Mouse (Mus musculus): ENCODE data around the gene Btg1. TPM values are rescaled to one million over a fixed set of nuclear protein-coding genes. Genes with fewer than 3 reads are reported as not detected.

The Btg1 gene
- total and polyA plus RNA-seq, 3 experiments: 11.7 to 45.2 (median 28.5) TPM

DNA sequence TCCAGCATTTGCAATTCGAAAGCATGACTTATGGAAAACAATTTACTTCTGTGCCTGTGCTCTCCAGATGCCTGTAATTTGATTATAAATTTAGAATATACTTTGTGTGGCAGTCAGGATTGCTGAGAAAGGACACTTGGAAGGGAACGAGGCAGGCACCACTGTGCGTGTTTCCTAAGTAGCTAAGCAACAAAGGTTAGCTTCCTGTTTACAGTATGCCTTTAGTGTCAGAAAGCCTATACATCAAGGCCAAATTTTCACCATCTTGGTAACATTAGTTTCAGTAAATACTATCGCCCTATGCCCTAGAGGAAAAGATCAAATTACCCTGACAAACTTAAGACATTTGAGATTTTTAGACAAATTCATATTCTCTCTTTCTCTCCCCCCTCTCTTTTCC is 37.4 kb upstream of the Btg1 start:
- whole genome bisulfite sequencing: 71% methylated on average over 4 of the region's 4 CpGs
- no peak for DNase-seq
- Histone ChIP-seq H3K4me1 (ENCODE audit: control insufficient read depth, insufficient read depth, low read length) (no peaks in the 10 kb centered on the region), H3K9ac (ENCODE audit: low read depth, low read length) (no peak overlapping the region), H3K36me3 (ENCODE audit: control insufficient read depth, insufficient read depth, low read length) (no peaks in the 10 kb centered on the region), H3K4me3 (no peak overlapping the region), H3K27me3 (ENCODE audit: control insufficient read depth, insufficient read depth, low read length) (no peaks in the 10 kb centered on the region), H3K27ac (no peak overlapping the region), H3K79me2 (replicated peaks; ENCODE audit: control insufficient read depth, insufficient read depth, low read length) (no peaks in the 10 kb centered on the region)
- no peak for TF ChIP-seq POLR2A (IDR thresholded peaks at IDR 0.05; ENCODE audit: insufficient read depth, low read depth, low read length)
- TF ChIP-seq EP300 (IDR thresholded peaks at IDR 0.05; ENCODE audit: insufficient read depth, low read depth, low read length): no peak
- no peak for TF ChIP-seq CTCF (IDR thresholded peaks at IDR 0.05)
- intact Hi-C loops (cut with DNase I): no loop called here

DNA sequence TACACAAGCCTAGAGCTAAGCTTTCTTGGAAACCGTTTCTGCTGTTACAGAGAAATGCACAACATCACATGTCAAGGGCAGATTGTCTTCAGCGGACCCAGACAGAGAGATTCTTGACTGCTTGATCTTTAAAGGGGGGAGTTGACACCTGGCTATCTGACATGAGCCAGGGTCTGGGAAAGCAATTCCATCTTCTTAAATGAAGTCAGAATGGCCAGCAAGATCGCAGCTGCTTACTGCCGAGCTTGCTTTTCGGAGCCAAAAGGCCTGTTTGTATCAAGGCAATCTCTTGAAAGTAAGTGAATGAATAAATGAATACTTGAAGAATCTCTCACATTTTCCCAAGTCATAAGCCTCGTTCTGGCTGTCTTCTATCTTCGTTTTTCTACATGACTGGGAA is 36.6 kb upstream of the Btg1 start:
- no peaks in the 10 kb centered on the region for H3K27me3 ChIP-seq (ENCODE audit: control insufficient read depth, insufficient read depth, low read length)
- H3K79me2 ChIP-seq (replicated peaks; ENCODE audit: control insufficient read depth, insufficient read depth, low read length): no peaks in the 10 kb centered on the region
- no peaks in the 10 kb centered on the region for H3K36me3 ChIP-seq (ENCODE audit: control insufficient read depth, insufficient read depth, low read length)
- WGBS: 80% methylated on average over 7 of the region's 7 CpGs
- DNase-seq: no peak
- H3K9ac ChIP-seq (ENCODE audit: low read depth, low read length): no peak overlapping the region
- H3K4me3 ChIP-seq: no peak overlapping the region
- no peaks in the 10 kb centered on the region for H3K4me1 ChIP-seq (ENCODE audit: control insufficient read depth, insufficient read depth, low read length)
- no peak overlapping the region for H3K27ac ChIP-seq
- TF ChIP-seq POLR2A (IDR thresholded peaks at IDR 0.05; ENCODE audit: insufficient read depth, low read depth, low read length): no peak
- TF ChIP-seq EP300 (IDR thresholded peaks at IDR 0.05; ENCODE audit: insufficient read depth, low read depth, low read length): no peak
- no peak for TF ChIP-seq CTCF (IDR thresholded peaks at IDR 0.05)
- intact Hi-C loops (cut with DNase I): no loop called here

DNA sequence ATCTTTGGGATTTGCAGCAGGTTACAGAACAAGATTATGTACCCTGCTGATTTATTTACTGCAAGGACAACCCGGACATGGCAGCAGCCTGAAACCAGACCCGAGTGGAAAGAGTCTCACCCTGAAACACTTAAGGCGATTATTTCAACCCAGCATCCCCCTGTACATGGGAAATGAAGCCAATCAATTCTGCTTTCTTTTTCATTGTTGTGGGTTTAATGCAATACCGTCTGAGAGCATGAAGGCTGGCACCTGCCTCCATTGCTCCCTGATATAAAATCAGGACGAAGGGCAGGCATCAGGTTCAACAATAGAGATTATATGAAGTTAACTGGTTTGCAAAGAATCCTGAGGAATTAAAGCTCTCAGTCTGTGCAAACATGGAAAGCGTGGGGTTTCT is 35.6 kb upstream of the Btg1 start:
- H3K4me1 ChIP-seq (ENCODE audit: control insufficient read depth, insufficient read depth, low read length): no peaks in the 10 kb centered on the region
- H3K27ac ChIP-seq: no peak overlapping the region
- intact Hi-C loops (cut with DNase I): no loop called here
- no peaks in the 10 kb centered on the region for H3K36me3 ChIP-seq (ENCODE audit: control insufficient read depth, insufficient read depth, low read length)
- H3K27me3 ChIP-seq (ENCODE audit: control insufficient read depth, insufficient read depth, low read length): no peaks in the 10 kb centered on the region
- H3K9ac ChIP-seq (ENCODE audit: low read depth, low read length): no peak overlapping the region
- TF ChIP-seq POLR2A (IDR thresholded peaks at IDR 0.05; ENCODE audit: insufficient read depth, low read depth, low read length) (no peak), CTCF (IDR thresholded peaks at IDR 0.05) (no peak), EP300 (IDR thresholded peaks at IDR 0.05; ENCODE audit: insufficient read depth, low read depth, low read length) (no peak)
- H3K79me2 ChIP-seq (replicated peaks; ENCODE audit: control insufficient read depth, insufficient read depth, low read length): no peaks in the 10 kb centered on the region
- 77% methylated on average over 6 of the region's 6 CpGs for WGBS
- DNase-seq: no peak
- H3K4me3 ChIP-seq: no peak overlapping the region

DNA sequence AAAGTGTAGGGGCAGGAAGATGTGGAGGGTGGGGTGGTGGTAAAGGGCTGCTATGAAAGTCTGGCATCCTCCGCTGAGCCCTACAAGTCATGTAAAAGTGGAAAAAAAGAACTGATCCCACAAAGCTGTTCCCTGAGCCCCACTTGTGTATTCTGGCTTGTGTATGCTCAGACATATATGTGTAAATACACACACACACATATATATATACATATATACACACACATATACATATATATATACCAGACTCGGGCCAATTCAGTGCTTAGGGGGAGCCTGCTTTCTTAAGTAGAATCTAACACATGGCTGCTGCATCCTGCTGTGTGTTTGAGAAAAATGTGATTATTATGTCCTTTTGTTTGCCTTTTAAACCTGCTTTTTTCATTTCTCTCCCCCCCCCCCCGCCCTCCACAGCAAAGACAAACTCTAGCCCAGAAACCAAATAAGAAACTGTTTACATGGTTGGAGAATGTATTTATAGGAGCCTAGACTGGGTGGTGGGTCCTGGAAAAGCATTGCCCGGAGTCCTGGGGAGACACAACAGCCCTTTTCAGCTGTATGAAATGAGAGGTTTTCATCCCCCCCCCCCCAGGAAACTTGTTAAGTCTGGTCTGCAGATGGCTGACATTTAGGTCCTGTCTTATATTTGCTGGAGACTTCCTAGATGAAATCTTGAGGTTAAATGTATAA is 30.5 kb upstream of the Btg1 start:
- Histone ChIP-seq H3K27ac (no peak overlapping the region), H3K36me3 (ENCODE audit: control insufficient read depth, insufficient read depth, low read length) (no peaks in the 10 kb centered on the region), H3K27me3 (ENCODE audit: control insufficient read depth, insufficient read depth, low read length) (no peaks in the 10 kb centered on the region), H3K4me3 (no peak overlapping the region), H3K4me1 (ENCODE audit: control insufficient read depth, insufficient read depth, low read length) (no peaks in the 10 kb centered on the region), H3K79me2 (replicated peaks; ENCODE audit: control insufficient read depth, insufficient read depth, low read length) (no peaks in the 10 kb centered on the region), H3K9ac (ENCODE audit: low read depth, low read length) (no peak overlapping the region)
- 86% methylated on average over 4 of the region's 4 CpGs for WGBS
- intact Hi-C loops (cut with DNase I): no loop called here
- TF ChIP-seq CTCF (IDR thresholded peaks at IDR 0.05) (no peak), POLR2A (IDR thresholded peaks at IDR 0.05; ENCODE audit: insufficient read depth, low read depth, low read length) (no peak), EP300 (IDR thresholded peaks at IDR 0.05; ENCODE audit: insufficient read depth, low read depth, low read length) (no peak)
- DNase-seq: no peak

DNA sequence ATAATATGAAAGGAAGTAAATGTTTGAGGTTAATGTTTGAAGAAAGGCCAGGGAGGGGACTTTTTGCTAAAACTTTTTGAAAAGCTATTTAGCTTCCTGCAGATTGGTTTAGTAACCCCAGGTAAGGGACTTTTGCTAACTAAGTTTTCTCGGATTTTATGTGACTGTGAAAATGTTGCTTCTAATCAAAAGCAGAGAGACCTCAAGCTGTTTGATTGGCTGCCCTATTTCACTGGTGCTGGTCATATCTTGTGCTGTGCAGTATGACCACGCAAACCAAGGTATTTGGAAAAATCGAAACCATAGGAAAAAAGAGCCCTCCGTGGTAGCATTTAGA is 30.0 kb upstream of the Btg1 start:
- no peak for TF ChIP-seq POLR2A (IDR thresholded peaks at IDR 0.05; ENCODE audit: insufficient read depth, low read depth, low read length)
- Histone ChIP-seq H3K79me2 (replicated peaks; ENCODE audit: control insufficient read depth, insufficient read depth, low read length) (no peaks in the 10 kb centered on the region), H3K36me3 (ENCODE audit: control insufficient read depth, insufficient read depth, low read length) (no peaks in the 10 kb centered on the region), H3K27me3 (ENCODE audit: control insufficient read depth, insufficient read depth, low read length) (no peaks in the 10 kb centered on the region), H3K4me3 (no peak overlapping the region), H3K27ac (no peak overlapping the region), H3K4me1 (ENCODE audit: control insufficient read depth, insufficient read depth, low read length) (no peaks in the 10 kb centered on the region), H3K9ac (ENCODE audit: low read depth, low read length) (no peak overlapping the region)
- 87% methylated on average over 4 of the region's 4 CpGs for WGBS
- no peak for DNase-seq
- intact Hi-C loops (cut with DNase I): no loop called here

DNA sequence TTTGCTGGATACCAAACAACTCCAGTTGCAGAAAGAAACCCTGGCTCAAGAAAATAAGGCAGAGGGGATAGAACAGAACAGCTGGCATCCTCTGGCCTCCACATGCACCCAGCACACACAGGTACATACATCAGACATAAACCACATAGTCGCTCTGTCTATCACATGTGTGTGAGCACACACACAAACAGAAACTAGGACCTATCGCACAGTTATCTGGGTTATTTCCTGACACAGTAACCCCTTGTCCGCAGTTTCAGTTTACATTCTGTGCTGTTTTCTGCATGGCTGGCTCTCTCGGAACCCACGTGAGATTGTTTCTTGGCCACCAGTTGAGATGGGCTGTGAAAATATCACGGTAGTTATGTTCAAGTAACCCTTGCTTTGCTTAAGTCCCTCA is 28.6 kb upstream of the Btg1 start:
- H3K4me3 ChIP-seq: no peak overlapping the region
- no peak for DNase-seq
- no peaks in the 10 kb centered on the region for H3K79me2 ChIP-seq (replicated peaks; ENCODE audit: control insufficient read depth, insufficient read depth, low read length)
- no peak overlapping the region for H3K9ac ChIP-seq (ENCODE audit: low read depth, low read length)
- 53% methylated on average over 6 of the region's 6 CpGs for WGBS
- no peaks in the 10 kb centered on the region for H3K27me3 ChIP-seq (ENCODE audit: control insufficient read depth, insufficient read depth, low read length)
- intact Hi-C loops (cut with DNase I): no loop called here
- no peaks in the 10 kb centered on the region for H3K4me1 ChIP-seq (ENCODE audit: control insufficient read depth, insufficient read depth, low read length)
- no peaks in the 10 kb centered on the region for H3K36me3 ChIP-seq (ENCODE audit: control insufficient read depth, insufficient read depth, low read length)
- H3K27ac ChIP-seq: no peak overlapping the region
- no peak for TF ChIP-seq EP300 (IDR thresholded peaks at IDR 0.05; ENCODE audit: insufficient read depth, low read depth, low read length)
- no peak for TF ChIP-seq CTCF (IDR thresholded peaks at IDR 0.05)
- no peak for TF ChIP-seq POLR2A (IDR thresholded peaks at IDR 0.05; ENCODE audit: insufficient read depth, low read depth, low read length)
